Mouse (Mus musculus): ENCODE data around the gene Kcnj6. TPM values are rescaled to one million over a fixed set of nuclear protein-coding genes. Genes with fewer than 3 reads are reported as not detected.

Kcnj6 gene
- total RNA-seq, 2 experiments from 2014 or later: 88.1 to 95.9 TPM

DNA sequence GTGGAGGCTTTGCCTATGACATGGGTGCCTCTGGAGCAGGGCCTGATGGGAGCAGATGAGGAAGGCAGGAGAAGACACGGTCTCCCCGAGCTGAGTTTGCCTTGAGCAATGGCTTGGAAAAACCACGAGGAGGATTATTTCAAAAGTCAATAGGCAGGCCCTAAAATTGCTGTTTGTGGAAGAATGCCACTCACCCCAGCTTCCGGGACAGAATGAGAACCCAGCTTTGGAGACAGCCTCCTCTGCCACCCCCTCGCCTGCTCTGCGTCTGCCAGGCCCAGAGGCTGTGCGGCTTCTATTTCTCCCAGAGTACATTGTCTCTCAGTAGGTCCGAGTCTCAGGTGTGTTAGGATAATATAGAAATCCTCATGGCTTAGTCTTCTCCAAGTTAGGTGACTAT is 64.8 kb downstream of the Kcnj6 start:
- peak; percentile 49 to 64 for DNase-seq (ENCODE audit: low spot score in 2 of 2)

DNA sequence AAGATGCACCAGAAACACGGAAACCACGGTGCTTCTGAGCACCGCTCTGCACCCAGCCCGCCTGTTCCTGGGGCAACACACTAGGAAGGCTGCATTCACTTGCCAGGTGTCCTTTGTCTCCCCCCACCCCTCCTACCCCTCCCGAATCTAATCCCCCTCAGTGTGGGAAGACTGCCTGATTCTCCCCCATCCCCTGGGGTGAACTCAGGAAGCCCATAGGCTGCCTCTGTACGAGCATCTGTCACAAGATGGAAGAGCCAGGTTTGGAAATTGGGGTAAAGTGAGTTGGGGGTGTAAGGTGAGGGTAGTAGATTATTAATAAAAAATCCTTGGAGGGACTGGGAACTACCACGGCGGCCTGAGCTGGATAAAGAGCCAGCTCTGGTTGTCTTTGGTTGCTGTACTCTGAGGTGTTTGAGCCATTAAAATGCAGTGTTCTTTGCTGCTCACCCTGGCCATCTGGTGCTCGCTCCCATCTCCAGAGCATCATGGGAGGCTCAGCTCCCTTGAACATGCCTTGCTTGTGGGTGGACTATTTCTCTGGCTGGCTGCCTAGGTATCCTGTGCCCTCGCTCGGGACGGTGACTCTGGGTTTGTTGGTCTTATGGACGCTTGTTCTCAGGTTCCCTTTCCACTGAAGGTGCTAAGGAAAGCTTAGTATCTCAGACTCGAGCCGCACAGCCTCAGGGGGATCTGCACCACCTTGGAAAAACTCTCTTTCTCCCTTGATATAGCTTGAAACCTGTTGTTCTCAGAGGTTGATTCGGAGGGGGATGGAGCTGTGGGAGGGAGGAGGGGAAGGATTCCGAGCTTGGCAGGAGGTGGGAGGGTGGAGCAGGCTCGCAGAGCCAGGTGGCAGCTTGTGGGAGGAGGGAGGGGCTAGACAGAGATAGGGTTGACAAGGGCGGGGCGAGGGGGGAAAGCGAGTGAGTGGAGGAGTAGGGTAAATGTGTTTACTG is 65.9 kb downstream of the Kcnj6 start:
- peak; percentile 63 to 77 for DNase-seq (ENCODE audit: low spot score in 2 of 2)

GRCm38 (mm10) chr16:94925364-94925763 is 72.1 kb downstream of the Kcnj6 start:
- no peak for DNase-seq (ENCODE audit: low spot score in 2 of 2)

DNA sequence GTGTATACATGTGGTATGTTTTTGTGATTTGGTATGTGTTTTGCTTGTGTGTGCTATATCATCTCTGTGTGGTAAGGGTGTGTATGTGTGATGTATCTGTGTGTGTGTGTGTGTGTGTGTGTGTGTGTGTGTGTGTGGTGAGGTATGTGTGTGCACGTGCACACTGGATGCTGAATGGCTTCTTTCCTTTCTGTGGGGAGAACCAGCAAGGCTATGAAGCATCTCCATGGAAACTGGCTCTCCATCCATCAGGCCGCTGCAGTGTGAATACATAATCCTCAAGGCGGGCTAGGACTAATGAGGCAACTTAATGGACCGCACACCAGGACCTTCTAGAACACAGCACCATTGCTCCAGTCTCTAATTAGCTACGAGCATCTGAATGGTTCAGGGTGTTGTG is 78.3 kb downstream of the Kcnj6 start:
- peak in 1 of 2 experiments; percentile 56 for DNase-seq (ENCODE audit: low spot score in 2 of 2)

DNA sequence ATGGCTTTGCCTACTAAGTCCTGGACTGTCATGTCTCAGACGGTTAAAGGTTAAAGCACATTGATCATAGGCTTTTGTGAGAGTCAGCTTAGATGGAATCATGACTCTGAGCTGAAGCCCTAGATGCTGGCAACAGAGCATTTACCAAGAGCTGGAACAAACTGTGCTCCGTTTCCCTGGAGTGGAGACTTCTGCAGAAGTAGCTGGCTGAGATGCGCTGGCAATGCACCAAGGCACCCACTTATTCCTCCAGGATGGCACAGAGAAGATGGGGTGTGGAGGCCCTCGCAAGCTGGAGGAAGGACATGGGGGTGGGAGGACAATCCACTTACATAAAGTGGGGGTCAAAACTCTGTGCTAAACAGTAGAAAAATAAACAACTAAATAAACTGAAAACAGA is 91.5 kb downstream of the Kcnj6 start:
- DNase-seq (ENCODE audit: low spot score in 2 of 2): no peak

- DNase-seq (ENCODE audit: low spot score in 2 of 2): peak in 1 of 2 experiments; percentile 66
Observed at GRCm38 (mm10) chr16:94898832-94899231, 98.7 kb downstream of the Kcnj6 start.

GRCm38 (mm10) chr16:94892162-94892650 is 105.3 kb downstream of the Kcnj6 start:
- DNase-seq (ENCODE audit: low spot score in 2 of 2): no peak

GRCm38 (mm10) chr16:94890581-94890980 is 106.9 kb downstream of the Kcnj6 start:
- DNase-seq (ENCODE audit: low spot score in 2 of 2): no peak

DNA sequence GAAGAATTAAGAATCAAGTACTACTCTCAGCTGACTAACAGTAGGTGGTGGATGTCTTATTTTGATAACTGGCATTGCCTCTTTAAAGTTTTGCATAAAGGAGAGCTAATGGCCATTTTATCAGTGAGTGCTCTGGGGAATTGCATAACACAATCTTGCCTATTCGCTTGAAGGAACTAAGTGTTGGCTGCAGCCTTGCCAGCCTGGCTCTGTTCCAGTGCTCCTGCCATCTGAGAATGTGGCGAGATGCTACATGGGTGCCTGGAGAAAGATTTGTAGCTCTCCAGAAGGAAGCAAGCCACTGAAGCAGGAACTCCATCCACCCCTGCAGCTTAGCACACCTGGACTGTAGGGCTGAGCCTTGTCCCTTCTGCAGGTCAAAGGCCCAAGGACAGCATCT is 107.4 kb downstream of the Kcnj6 start:
- no peak for DNase-seq (ENCODE audit: low spot score in 2 of 2)

DNA sequence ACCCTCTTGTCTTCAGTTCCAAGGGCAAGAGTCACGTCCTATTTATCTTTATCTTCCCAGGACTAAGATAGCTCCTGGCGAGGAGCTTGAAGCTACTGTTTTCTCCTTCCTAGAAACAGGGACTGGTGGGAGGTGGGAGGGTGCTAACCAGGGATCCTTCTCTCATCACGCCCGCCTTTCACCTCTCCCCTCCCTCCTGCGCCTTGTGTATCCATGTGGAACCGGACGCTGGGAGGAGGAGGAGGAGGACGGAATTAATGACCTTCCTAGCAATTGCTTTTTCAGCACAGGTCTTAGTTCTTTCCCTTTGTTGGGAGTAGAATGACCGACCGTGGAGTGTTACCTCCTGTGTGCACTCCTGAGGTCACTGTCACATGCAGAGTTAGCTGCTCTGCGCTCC is 108.9 kb downstream of the Kcnj6 start:
- no peak for DNase-seq (ENCODE audit: low spot score in 2 of 2)

DNA sequence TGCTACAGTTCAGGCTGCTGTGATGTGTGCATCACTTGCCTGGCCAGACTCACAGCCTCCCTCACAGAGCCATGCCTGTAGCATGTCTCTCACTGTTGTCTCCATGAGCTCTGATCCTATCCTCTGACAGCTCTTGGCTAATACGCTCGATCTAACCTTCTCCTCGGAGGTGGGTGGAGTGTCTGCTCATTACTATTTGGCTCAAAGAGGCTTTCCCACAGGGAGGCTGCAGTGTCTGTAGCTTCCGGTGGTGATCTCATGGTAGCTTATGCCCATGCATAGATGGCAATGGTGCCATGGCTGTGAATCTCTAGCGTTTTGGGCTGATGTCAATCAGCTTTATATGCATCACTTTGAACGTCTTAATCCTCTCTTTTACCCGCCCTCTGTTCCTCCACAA is 111.1 kb downstream of the Kcnj6 start:
- DNase-seq (ENCODE audit: low spot score in 2 of 2): no peak

GRCm38 (mm10) chr16:94885062-94885461 is 112.4 kb downstream of the Kcnj6 start:
- DNase-seq (ENCODE audit: low spot score in 2 of 2): peak; percentile 65 to 79

DNA sequence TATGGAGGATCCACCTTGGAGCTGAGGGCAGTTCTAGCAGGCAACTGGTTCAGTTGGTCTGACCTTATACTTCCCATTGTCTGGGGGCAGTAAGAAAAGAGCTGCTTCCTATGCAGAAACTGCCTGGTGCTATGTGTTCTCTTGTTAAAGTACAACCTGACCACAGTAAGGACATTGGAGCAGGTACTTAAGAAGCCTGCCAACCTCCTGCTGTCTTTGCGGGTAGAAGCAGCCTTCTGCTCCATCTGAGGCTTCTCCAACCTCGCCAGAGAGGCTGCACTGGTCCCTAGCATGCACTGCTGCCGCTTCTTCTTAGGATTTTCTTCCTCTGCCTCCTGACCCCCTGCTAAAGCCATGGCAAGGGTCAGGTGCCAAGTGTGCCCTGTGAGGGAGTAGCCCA is 113.6 kb downstream of the Kcnj6 start:
- no peak for DNase-seq (ENCODE audit: low spot score in 2 of 2)

DNA sequence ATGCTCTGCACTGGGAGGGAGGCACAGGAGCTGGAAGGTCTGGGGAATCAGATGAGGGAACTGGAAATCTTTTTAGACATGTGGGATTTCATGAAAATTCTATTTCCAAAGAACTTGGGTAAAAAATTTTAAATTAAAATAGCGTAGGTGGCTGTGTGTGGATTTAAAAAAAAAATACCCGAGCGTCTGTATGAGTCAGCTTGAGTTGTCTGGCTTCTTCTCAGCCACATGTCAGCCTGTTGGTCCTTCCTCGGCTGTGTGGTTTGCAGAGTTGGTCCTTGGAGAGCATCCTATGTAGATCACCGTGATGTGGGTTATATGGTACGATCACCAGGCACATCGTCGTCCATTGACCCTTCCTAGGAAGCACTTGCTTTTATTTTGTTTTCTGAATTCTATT is 114.3 kb downstream of the Kcnj6 start:
- peak in 1 of 2 experiments; percentile 71 for DNase-seq (ENCODE audit: low spot score in 2 of 2)

DNA sequence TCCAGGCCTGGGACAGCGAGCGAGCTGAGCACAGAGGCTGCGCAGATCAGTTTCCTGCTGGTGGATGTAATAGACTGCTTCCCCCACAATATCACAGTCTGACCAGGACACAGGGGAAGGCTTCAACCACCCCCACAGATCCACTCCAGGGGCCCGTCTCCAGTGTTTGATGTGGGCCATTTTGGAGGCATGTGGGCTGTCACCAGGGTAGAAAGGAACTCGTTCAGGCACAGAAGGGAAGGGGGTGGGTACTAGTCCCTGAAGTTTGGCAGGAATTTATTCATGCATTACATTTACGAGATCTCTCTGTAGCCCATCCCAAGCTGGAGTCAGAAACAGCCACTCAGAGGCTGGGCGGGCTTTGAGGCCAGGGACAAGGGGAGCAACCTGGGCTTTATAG is 115.4 kb downstream of the Kcnj6 start:
- peak in 1 of 2 experiments; percentile 64 for DNase-seq (ENCODE audit: low spot score in 2 of 2)

DNA sequence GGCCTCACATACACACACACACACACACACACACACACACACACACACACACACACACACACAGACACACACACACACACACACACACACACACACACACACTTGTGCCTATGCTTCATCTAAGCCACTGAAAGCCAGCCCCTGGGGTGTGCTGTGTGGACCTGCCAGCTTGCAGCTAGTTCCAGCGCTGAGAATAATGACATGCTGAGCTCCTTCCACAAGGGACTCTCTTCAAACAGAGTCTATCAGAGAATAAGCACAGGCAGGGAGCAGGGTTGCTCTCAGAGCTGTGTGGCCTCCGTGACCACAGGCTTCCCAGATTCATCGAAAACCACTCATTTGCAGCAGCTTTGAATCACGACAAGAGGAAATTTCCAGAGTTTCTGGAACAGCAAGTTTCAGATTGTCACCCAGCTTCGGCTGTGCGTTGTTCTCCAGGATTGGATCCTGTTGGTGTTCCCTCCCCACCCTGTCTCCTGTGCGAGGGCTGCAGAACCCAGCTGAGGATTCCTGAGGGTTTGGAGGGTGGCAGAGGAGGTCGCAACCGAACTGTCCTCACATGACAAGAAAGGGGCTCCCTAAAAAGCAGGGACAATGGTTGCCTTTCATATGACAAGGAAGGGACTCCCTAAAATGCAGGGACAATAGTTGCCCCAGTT is 124.8 kb downstream of the Kcnj6 start:
- no peak for DNase-seq (ENCODE audit: low spot score in 2 of 2)

GRCm38 (mm10) chr16:94868354-94868753 is 129.1 kb downstream of the Kcnj6 start:
- no peak for DNase-seq (ENCODE audit: low spot score in 2 of 2)

DNA sequence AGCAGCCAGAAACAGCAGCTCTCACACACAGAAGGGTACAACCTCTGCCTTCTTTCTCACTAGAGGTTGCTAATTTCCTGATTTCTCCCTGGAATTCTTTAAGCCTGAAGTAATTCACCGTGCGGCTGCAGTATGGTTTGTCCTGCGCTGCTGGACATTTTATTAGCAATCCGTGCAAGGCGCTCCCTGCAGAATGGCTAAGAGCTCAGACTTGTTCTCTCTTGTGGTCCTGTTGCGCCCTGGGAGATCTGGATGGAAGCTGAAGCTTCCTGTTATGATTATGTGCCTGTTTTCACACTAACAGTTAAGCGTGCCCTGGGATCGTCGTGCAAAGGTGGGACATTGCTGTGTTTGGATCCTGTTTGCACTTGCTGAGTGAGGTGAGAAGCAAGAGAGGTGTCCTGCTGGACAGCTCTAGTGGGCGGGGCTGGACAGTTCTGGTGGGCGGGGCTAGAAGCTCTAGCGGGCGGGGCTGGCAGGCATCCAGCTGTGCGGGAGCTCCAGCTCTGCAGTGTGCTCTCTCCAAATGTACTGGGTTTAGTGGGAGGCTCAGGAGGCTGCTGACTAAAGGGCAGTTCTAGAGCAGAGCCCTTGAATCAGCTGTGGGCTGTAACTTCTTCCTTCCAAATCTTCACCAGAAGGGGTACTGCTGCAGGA is 131.1 kb downstream of the Kcnj6 start:
- no peak for DNase-seq (ENCODE audit: low spot score in 2 of 2)

- DNase-seq (ENCODE audit: low spot score in 2 of 2): no peak
Observed at GRCm38 (mm10) chr16:94865796-94866195, 131.7 kb downstream of the Kcnj6 start.

- DNase-seq (ENCODE audit: low spot score in 2 of 2): no peak
Observed at GRCm38 (mm10) chr16:94865101-94865500, 132.4 kb downstream of the Kcnj6 start.

GRCm38 (mm10) chr16:94863475-94863874 is 134.0 kb downstream of the Kcnj6 start:
- no peak for DNase-seq (ENCODE audit: low spot score in 2 of 2)

- DNase-seq (ENCODE audit: low spot score in 2 of 2): no peak
Observed at GRCm38 (mm10) chr16:94855990-94856389, 141.5 kb downstream of the Kcnj6 start.
